Mouse (Mus musculus): Measurements from ENCODE around the gene Hpd. TPM values are rescaled to one million over a fixed set of nuclear protein-coding genes. Genes with fewer than 3 reads are reported as not detected.

Gene Hpd
- polyA plus RNA-seq, 1 experiment = not detected

DNA sequence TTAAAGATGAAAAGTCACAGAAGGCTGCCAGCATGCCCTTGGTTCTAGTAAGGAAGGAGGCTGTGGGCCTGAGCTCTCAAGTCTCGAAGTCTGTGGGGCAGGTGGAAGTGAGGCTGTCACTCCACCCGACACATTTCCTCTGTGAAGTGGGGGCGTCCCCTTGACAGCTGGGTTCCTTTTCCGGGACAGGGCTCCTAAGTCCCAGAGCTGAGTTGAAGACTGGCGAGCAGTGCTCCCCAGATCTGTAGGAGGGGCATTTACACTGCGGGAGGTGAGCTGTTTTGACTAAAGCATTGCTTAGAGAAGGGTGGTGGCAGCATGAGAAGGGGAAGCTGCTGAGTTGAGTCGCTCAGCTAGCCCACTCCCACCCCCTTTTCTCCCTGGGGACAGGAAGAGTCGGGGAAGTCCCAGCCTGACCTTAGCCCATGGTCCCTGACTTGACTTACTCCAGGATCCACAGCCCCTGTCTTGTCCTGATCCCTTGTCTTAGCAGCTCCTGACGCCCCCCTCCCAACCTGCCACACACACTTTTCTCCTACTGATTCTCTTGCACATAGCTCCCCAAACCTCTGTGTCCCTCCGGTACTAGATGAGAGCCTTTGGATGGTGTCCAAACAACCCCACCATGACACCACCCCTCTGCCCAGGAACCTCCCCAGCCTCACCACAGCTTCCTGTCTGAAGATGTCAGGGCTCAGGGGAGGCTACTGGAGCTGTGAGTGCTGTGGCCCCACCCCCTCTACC, 53.9 kb downstream of the Hpd start:
- Histone ChIP-seq H3K27me3 (ENCODE audit: control insufficient read depth, insufficient read depth, insufficient read length) (no peaks in the 10 kb centered on the region), H3K36me3 (ENCODE audit: control insufficient read depth, insufficient read depth) (no peaks in the 10 kb centered on the region), H3K4me3 (ENCODE audit: insufficient read depth, poor library complexity, severe bottlenecking) (no peak overlapping the region), H3K79me3 (ENCODE audit: low read depth) (no peaks in the 10 kb centered on the region), H3ac (ENCODE audit: control insufficient read depth, insufficient read length, low read depth) (no peak overlapping the region), H3K79me2 (ENCODE audit: control insufficient read depth, insufficient read depth) (no peaks in the 10 kb centered on the region)
- TF ChIP-seq CTCF (IDR thresholded peaks at IDR 0.05; ENCODE audit: control insufficient read depth, insufficient read depth, insufficient read length) = no peak
- TF ChIP-seq MYOG (IDR thresholded peaks at IDR 0.05; ENCODE audit: control insufficient read depth, extremely low read depth, insufficient read length) = no peak
- no peak for TF ChIP-seq FOSL1 (IDR thresholded peaks at IDR 0.05; ENCODE audit: insufficient read depth, low read length, poor library complexity, severe bottlenecking)
- TF ChIP-seq MAX (IDR thresholded peaks at IDR 0.05) = no peak

DNA sequence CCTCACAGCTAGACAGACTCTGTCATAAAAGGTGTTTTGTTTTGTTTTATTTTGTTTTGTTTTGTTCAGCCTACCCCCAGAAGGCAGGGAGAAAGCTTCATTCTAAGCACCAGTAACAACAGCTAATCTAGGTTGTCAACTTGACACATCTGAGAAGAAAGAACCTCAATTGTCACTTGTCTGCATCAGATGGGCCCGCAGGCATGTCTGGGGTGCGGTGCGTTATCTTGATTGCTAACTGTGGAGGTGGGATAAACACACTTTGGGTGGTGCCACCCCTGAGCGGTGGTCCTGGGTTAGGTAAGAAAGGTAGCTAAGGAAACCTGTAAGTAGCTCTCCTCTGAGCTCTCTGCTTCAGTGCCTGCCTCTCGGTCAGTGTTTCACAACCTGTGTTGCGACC, 55.5 kb downstream of the Hpd start:
- Histone ChIP-seq H3K4me3 (ENCODE audit: insufficient read depth, poor library complexity, severe bottlenecking) (no peak overlapping the region), H3K79me3 (ENCODE audit: low read depth) (no peaks in the 10 kb centered on the region), H3ac (ENCODE audit: control insufficient read depth, insufficient read length, low read depth) (no peak overlapping the region), H3K79me2 (ENCODE audit: control insufficient read depth, insufficient read depth) (no peaks in the 10 kb centered on the region), H3K36me3 (ENCODE audit: control insufficient read depth, insufficient read depth) (no peaks in the 10 kb centered on the region), H3K27me3 (ENCODE audit: control insufficient read depth, insufficient read depth, insufficient read length) (no peaks in the 10 kb centered on the region)
- TF ChIP-seq MYOD1 (IDR thresholded peaks at IDR 0.05; ENCODE audit: control insufficient read depth, insufficient read length, low read depth) = no peak
- TF ChIP-seq MAX (IDR thresholded peaks at IDR 0.05) = no peak
- TF ChIP-seq FOSL1 (IDR thresholded peaks at IDR 0.05; ENCODE audit: insufficient read depth, low read length, poor library complexity, severe bottlenecking) = no peak
- no peak for TF ChIP-seq CTCF (IDR thresholded peaks at IDR 0.05; ENCODE audit: control insufficient read depth, insufficient read depth, insufficient read length)
- no peak for TF ChIP-seq USF1 (IDR thresholded peaks at IDR 0.05; ENCODE audit: low read depth)
- no peak for TF ChIP-seq MYOG (IDR thresholded peaks at IDR 0.05; ENCODE audit: control insufficient read depth, extremely low read depth, insufficient read length)
- TF ChIP-seq CEBPB (IDR thresholded peaks at IDR 0.05; ENCODE audit: low read depth) = no peak

DNA sequence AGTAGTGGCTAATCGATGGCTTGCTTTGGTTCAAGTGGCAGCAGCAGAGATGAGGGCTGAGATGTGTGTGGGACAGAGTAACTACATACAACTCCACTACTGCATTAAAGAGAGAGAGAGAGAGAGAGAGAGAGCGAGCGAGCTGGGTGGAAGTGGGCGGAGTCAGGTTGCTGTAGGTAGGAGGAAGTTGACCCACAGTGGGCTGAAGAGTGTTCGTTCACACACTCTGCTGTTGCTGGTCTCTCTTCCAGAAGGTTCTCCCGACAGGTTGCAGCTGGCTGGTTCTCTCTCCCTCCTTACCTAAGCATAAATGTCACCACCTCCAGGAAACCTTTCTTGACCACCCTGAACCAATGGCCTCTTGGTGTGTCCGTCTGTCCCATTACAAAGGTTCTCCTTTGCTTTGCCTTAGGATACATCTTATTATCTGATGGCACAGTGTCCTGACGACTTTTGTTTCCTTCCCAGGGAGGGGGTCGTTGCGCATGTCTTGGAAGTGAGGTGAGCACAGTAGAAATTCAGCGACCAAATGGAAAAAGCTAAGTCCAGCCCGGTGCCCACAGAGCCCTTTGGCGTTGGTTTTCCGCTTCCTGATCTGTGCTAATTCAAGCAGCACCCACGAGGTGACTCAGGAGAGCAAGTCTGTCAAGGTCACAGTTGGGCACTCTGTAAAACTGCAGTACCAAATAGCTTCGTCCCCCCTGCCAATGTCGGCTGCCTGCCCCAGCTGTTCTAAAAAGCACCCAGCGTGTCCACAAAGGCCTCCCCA, 56.7 kb downstream of the Hpd start:
- H3K36me3 ChIP-seq (ENCODE audit: control insufficient read depth, insufficient read depth) = no peaks in the 10 kb centered on the region
- H3K79me3 ChIP-seq (ENCODE audit: low read depth) = no peaks in the 10 kb centered on the region
- no peaks in the 10 kb centered on the region for H3K79me2 ChIP-seq (ENCODE audit: control insufficient read depth, insufficient read depth)
- TF ChIP-seq MYOD1 (IDR thresholded peaks at IDR 0.05; ENCODE audit: control insufficient read depth, insufficient read length, low read depth) (no peak), CEBPB (IDR thresholded peaks at IDR 0.05; ENCODE audit: low read depth) (no peak), MYOG (IDR thresholded peaks at IDR 0.05; ENCODE audit: control insufficient read depth, extremely low read depth, insufficient read length) (no peak), USF1 (IDR thresholded peaks at IDR 0.05; ENCODE audit: low read depth) (no peak), MAX (IDR thresholded peaks at IDR 0.05) (no peak), CTCF (IDR thresholded peaks at IDR 0.05; ENCODE audit: control insufficient read depth, insufficient read depth, insufficient read length) (no peak), FOSL1 (IDR thresholded peaks at IDR 0.05; ENCODE audit: insufficient read depth, low read length, poor library complexity, severe bottlenecking) (no peak)
- no peak overlapping the region for H3K4me3 ChIP-seq (ENCODE audit: insufficient read depth, poor library complexity, severe bottlenecking)
- no peaks in the 10 kb centered on the region for H3K27me3 ChIP-seq (ENCODE audit: control insufficient read depth, insufficient read depth, insufficient read length)
- no peak overlapping the region for H3ac ChIP-seq (ENCODE audit: control insufficient read depth, insufficient read length, low read depth)

DNA sequence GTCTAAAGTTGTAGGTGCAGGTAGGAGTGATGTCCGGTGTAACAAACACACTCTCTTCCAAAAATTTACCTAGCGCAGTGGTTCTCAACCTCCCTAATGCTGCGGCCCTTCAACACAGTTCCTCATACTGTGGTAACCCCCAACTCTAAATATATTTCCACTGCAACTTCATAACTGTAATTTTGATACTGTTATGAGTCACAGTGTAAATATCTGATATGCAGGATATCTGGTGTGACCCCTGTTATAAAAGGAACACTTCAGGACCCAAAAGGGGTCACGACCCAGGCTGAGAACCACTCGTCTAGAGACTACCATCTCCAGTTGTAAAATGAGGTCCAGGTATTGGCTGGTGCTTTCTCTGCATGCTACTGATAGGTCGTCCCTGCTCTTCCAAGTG, 57.4 kb downstream of the Hpd start:
- TF ChIP-seq CTCF (IDR thresholded peaks at IDR 0.05; ENCODE audit: control insufficient read depth, insufficient read depth, insufficient read length) (no peak), USF1 (IDR thresholded peaks at IDR 0.05; ENCODE audit: low read depth) (no peak), MAX (IDR thresholded peaks at IDR 0.05) (no peak), CEBPB (IDR thresholded peaks at IDR 0.05; ENCODE audit: low read depth) (no peak), MYOD1 (IDR thresholded peaks at IDR 0.05; ENCODE audit: control insufficient read depth, insufficient read length, low read depth) (no peak), MYOG (IDR thresholded peaks at IDR 0.05; ENCODE audit: control insufficient read depth, extremely low read depth, insufficient read length) (no peak), FOSL1 (IDR thresholded peaks at IDR 0.05; ENCODE audit: insufficient read depth, low read length, poor library complexity, severe bottlenecking) (no peak)
- H3K36me3 ChIP-seq (ENCODE audit: control insufficient read depth, insufficient read depth) = no peaks in the 10 kb centered on the region
- no peaks in the 10 kb centered on the region for H3K79me3 ChIP-seq (ENCODE audit: low read depth)
- no peak overlapping the region for H3ac ChIP-seq (ENCODE audit: control insufficient read depth, insufficient read length, low read depth)
- H3K27me3 ChIP-seq (ENCODE audit: control insufficient read depth, insufficient read depth, insufficient read length) = no peaks in the 10 kb centered on the region
- H3K4me3 ChIP-seq (ENCODE audit: insufficient read depth, poor library complexity, severe bottlenecking) = no peak overlapping the region
- H3K79me2 ChIP-seq (ENCODE audit: control insufficient read depth, insufficient read depth) = no peaks in the 10 kb centered on the region

DNA sequence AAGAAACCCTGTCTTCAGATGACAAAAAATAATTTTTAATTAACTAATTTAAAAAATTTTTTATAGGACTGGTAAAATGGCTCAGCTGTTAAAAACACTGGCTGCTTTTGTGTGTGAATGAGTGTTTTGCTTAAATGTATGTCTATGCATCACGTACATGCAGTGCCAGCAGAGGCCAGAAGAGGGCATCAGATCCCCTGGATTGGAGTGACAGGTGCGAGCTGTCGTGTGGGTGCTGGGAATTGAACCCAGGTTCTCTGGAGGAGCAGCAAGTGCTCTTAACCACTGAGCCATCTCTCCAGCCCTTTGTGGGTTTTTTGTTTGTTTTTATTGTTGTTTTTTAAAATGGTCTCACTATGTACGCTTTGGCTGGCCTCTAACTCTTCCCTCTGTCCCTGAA, 60.3 kb downstream of the Hpd start:
- Histone ChIP-seq H3K79me3 (ENCODE audit: low read depth) (no peaks in the 10 kb centered on the region), H3K36me3 (ENCODE audit: control insufficient read depth, insufficient read depth) (no peaks in the 10 kb centered on the region), H3ac (ENCODE audit: control insufficient read depth, insufficient read length, low read depth) (no peak overlapping the region), H3K4me3 (ENCODE audit: insufficient read depth, poor library complexity, severe bottlenecking) (no peak overlapping the region), H3K27me3 (ENCODE audit: control insufficient read depth, insufficient read depth, insufficient read length) (no peaks in the 10 kb centered on the region), H3K79me2 (ENCODE audit: control insufficient read depth, insufficient read depth) (no peaks in the 10 kb centered on the region)
- TF ChIP-seq USF1 (IDR thresholded peaks at IDR 0.05; ENCODE audit: low read depth) (no peak), CEBPB (IDR thresholded peaks at IDR 0.05; ENCODE audit: low read depth) (no peak), CTCF (IDR thresholded peaks at IDR 0.05; ENCODE audit: control insufficient read depth, insufficient read depth, insufficient read length) (peak; percentile 1), MYOD1 (IDR thresholded peaks at IDR 0.05; ENCODE audit: control insufficient read depth, insufficient read length, low read depth) (peak; percentile 25)

Other genes with a start within 250 kb of the Hpd start
- gene Kdm2b, start 192.9 kb downstream of the Hpd start, polyA plus RNA-seq (2012; fragmentation: generic; extraction: Trizol) = 15.3 TPM
- 10.8 TPM for gene Orai1, start 167.7 kb downstream of the Hpd start, polyA plus RNA-seq (2012; fragmentation: generic; extraction: Trizol)
- not detected for gene Morn3, start 135.7 kb downstream of the Hpd start, polyA plus RNA-seq (2012; fragmentation: generic; extraction: Trizol)
- 10.4 TPM for gene Tmem120b, start 114.3 kb downstream of the Hpd start, polyA plus RNA-seq (2012; fragmentation: generic; extraction: Trizol)
- 1.9 TPM for gene Rhof, start 50.0 kb downstream of the Hpd start, polyA plus RNA-seq (2012; fragmentation: generic; extraction: Trizol)
- 4.4 TPM for gene Setd1b, start 40.5 kb downstream of the Hpd start, polyA plus RNA-seq (2012; fragmentation: generic; extraction: Trizol)
- 33.2 TPM for gene Psmd9, start 13.3 kb downstream of the Hpd start, polyA plus RNA-seq (2012; fragmentation: generic; extraction: Trizol)
- gene Wdr66, start 69.4 kb upstream of the Hpd start, polyA plus RNA-seq (2012; fragmentation: generic; extraction: Trizol) = 0.13 TPM
- 5.6 TPM for gene Bcl7a, start 161.1 kb upstream of the Hpd start, polyA plus RNA-seq (2012; fragmentation: generic; extraction: Trizol)
- 4.0 TPM for gene Mlxip, start 212.1 kb upstream of the Hpd start, polyA plus RNA-seq (2012; fragmentation: generic; extraction: Trizol)